Mouse (Mus musculus): ENCODE data around the gene Tln2. TPM values are rescaled to one million over a fixed set of nuclear protein-coding genes. Genes with fewer than 3 reads are reported as not detected.

The Tln2 gene
- polyA plus RNA-seq, 1 experiment from 2014 or later: 22.6 TPM

- DNase-seq (ENCODE audit: low spot score) (no peak), ATAC-seq (ENCODE audit: low FRiP score) (no peak)
- Histone ChIP-seq H3K9me3 (ENCODE audit: control insufficient read depth, low read length) (no peaks in the 10 kb centered on the region), H3K27me3 (ENCODE audit: control insufficient read depth, insufficient read depth, low read length) (no peaks in the 10 kb centered on the region), H3K36me3 (ENCODE audit: control insufficient read depth, insufficient read depth, low read length) (no peaks in the 10 kb centered on the region), H3K27ac (ENCODE audit: low read depth, low read length) (no peak overlapping the region), H3K4me1 (replicated peaks; ENCODE audit: control insufficient read depth, insufficient read depth, low read length) (no peaks in the 10 kb centered on the region), H3K4me2 (replicated peaks; ENCODE audit: low read depth, low read length) (no peak overlapping the region), H3K4me3 (ENCODE audit: low read depth, low read length) (no peak overlapping the region), H3K9ac (ENCODE audit: low read depth, low read length) (no peak overlapping the region)
- 92% methylated on average over 5 of the region's 5 CpGs for WGBS
Measured at GRCm38 (mm10) chr9:67347184-67347583, 212.3 kb downstream of the Tln2 start.

- H3K4me2 ChIP-seq (replicated peaks; ENCODE audit: low read depth, low read length): no peak overlapping the region
- no peaks in the 10 kb centered on the region for H3K27me3 ChIP-seq (ENCODE audit: control insufficient read depth, insufficient read depth, low read length)
- ATAC-seq (ENCODE audit: low FRiP score): no peak
- H3K9ac ChIP-seq (ENCODE audit: low read depth, low read length): no peak overlapping the region
- H3K9me3 ChIP-seq (ENCODE audit: control insufficient read depth, low read length): no peaks in the 10 kb centered on the region
- H3K4me1 ChIP-seq (replicated peaks; ENCODE audit: control insufficient read depth, insufficient read depth, low read length): no peaks in the 10 kb centered on the region
- H3K27ac ChIP-seq (ENCODE audit: low read depth, low read length): no peak overlapping the region
- no peak for DNase-seq (ENCODE audit: low spot score)
- no peaks in the 10 kb centered on the region for H3K36me3 ChIP-seq (ENCODE audit: control insufficient read depth, insufficient read depth, low read length)
- no peak overlapping the region for H3K4me3 ChIP-seq (ENCODE audit: low read depth, low read length)
- 80% methylated on average over 3 of the region's 3 CpGs for WGBS
Measured at GRCm38 (mm10) chr9:67331281-67331680, 228.2 kb downstream of the Tln2 start.

GRCm38 (mm10) chr9:67328451-67328850 lies 231.1 kb downstream of the Tln2 start:
- Histone ChIP-seq H3K4me3 (ENCODE audit: low read depth, low read length) (no peak overlapping the region), H3K4me1 (replicated peaks; ENCODE audit: control insufficient read depth, insufficient read depth, low read length) (no peaks in the 10 kb centered on the region), H3K9ac (ENCODE audit: low read depth, low read length) (no peak overlapping the region), H3K36me3 (ENCODE audit: control insufficient read depth, insufficient read depth, low read length) (no peaks in the 10 kb centered on the region), H3K9me3 (ENCODE audit: control insufficient read depth, low read length) (no peaks in the 10 kb centered on the region), H3K27me3 (ENCODE audit: control insufficient read depth, insufficient read depth, low read length) (no peaks in the 10 kb centered on the region), H3K4me2 (replicated peaks; ENCODE audit: low read depth, low read length) (no peak overlapping the region), H3K27ac (ENCODE audit: low read depth, low read length) (no peak overlapping the region)
- no peak for DNase-seq (ENCODE audit: low spot score)
- no peak for ATAC-seq (ENCODE audit: low FRiP score)
- WGBS: 89% methylated on average over 3 of the region's 3 CpGs

GRCm38 (mm10) chr9:67321886-67322285 lies 237.6 kb downstream of the Tln2 start:
- H3K27me3 ChIP-seq (ENCODE audit: control insufficient read depth, insufficient read depth, low read length): no peaks in the 10 kb centered on the region
- H3K9ac ChIP-seq (ENCODE audit: low read depth, low read length): no peak overlapping the region
- no peak overlapping the region for H3K27ac ChIP-seq (ENCODE audit: low read depth, low read length)
- no peak for ATAC-seq (ENCODE audit: low FRiP score)
- H3K36me3 ChIP-seq (ENCODE audit: control insufficient read depth, insufficient read depth, low read length): no peaks in the 10 kb centered on the region
- WGBS: 87% methylated on average over 6 of the region's 6 CpGs
- DNase-seq (ENCODE audit: low spot score): no peak
- H3K9me3 ChIP-seq (ENCODE audit: control insufficient read depth, low read length): no peaks in the 10 kb centered on the region
- no peaks in the 10 kb centered on the region for H3K4me1 ChIP-seq (replicated peaks; ENCODE audit: control insufficient read depth, insufficient read depth, low read length)
- H3K4me3 ChIP-seq (ENCODE audit: low read depth, low read length): no peak overlapping the region
- no peak overlapping the region for H3K4me2 ChIP-seq (replicated peaks; ENCODE audit: low read depth, low read length)

GRCm38 (mm10) chr9:67315356-67315755 lies 244.1 kb downstream of the Tln2 start:
- WGBS: 2% methylated on average over 3 of the region's 3 CpGs
- ATAC-seq (ENCODE audit: low FRiP score): no peak
- H3K27ac ChIP-seq (ENCODE audit: low read depth, low read length): no peak overlapping the region
- no peak overlapping the region for H3K4me3 ChIP-seq (ENCODE audit: low read depth, low read length)
- H3K9me3 ChIP-seq (ENCODE audit: control insufficient read depth, low read length): no peaks in the 10 kb centered on the region
- H3K4me2 ChIP-seq (replicated peaks; ENCODE audit: low read depth, low read length): no peak overlapping the region
- peak; percentile 73 for DNase-seq (ENCODE audit: low spot score)
- no peaks in the 10 kb centered on the region for H3K27me3 ChIP-seq (ENCODE audit: control insufficient read depth, insufficient read depth, low read length)
- no peaks in the 10 kb centered on the region for H3K4me1 ChIP-seq (replicated peaks; ENCODE audit: control insufficient read depth, insufficient read depth, low read length)
- no peak overlapping the region for H3K9ac ChIP-seq (ENCODE audit: low read depth, low read length)
- H3K36me3 ChIP-seq (ENCODE audit: control insufficient read depth, insufficient read depth, low read length): no peaks in the 10 kb centered on the region

- Histone ChIP-seq H3K27me3 (ENCODE audit: control insufficient read depth, insufficient read depth, low read length) (no peaks in the 10 kb centered on the region), H3K4me3 (ENCODE audit: low read depth, low read length) (no peak overlapping the region), H3K27ac (ENCODE audit: low read depth, low read length) (no peak overlapping the region), H3K4me1 (replicated peaks; ENCODE audit: control insufficient read depth, insufficient read depth, low read length) (no peaks in the 10 kb centered on the region), H3K9ac (ENCODE audit: low read depth, low read length) (no peak overlapping the region), H3K4me2 (replicated peaks; ENCODE audit: low read depth, low read length) (no peak overlapping the region), H3K9me3 (ENCODE audit: control insufficient read depth, low read length) (no peaks in the 10 kb centered on the region), H3K36me3 (ENCODE audit: control insufficient read depth, insufficient read depth, low read length) (no peaks in the 10 kb centered on the region)
- ATAC-seq (ENCODE audit: low FRiP score) (no peak), DNase-seq (ENCODE audit: low spot score) (no peak)
- 86% methylated on average over 6 of the region's 6 CpGs for WGBS
Measured at GRCm38 (mm10) chr9:67304992-67305391, 254.5 kb downstream of the Tln2 start.

- no peak for DNase-seq (ENCODE audit: low spot score)
- ATAC-seq (ENCODE audit: low FRiP score): no peak
- Histone ChIP-seq H3K9me3 (ENCODE audit: control insufficient read depth, low read length) (no peaks in the 10 kb centered on the region), H3K36me3 (ENCODE audit: control insufficient read depth, insufficient read depth, low read length) (no peaks in the 10 kb centered on the region), H3K4me2 (replicated peaks; ENCODE audit: low read depth, low read length) (no peak overlapping the region), H3K27me3 (ENCODE audit: control insufficient read depth, insufficient read depth, low read length) (no peaks in the 10 kb centered on the region), H3K4me3 (ENCODE audit: low read depth, low read length) (no peak overlapping the region), H3K27ac (ENCODE audit: low read depth, low read length) (no peak overlapping the region), H3K9ac (ENCODE audit: low read depth, low read length) (no peak overlapping the region), H3K4me1 (replicated peaks; ENCODE audit: control insufficient read depth, insufficient read depth, low read length) (no peaks in the 10 kb centered on the region)
Measured at GRCm38 (mm10) chr9:67303986-67304385, 255.5 kb downstream of the Tln2 start.

- H3K36me3 ChIP-seq (ENCODE audit: control insufficient read depth, insufficient read depth, low read length): no peaks in the 10 kb centered on the region
- H3K27ac ChIP-seq (ENCODE audit: low read depth, low read length): no peak overlapping the region
- no peak for DNase-seq (ENCODE audit: low spot score)
- H3K4me1 ChIP-seq (replicated peaks; ENCODE audit: control insufficient read depth, insufficient read depth, low read length): no peaks in the 10 kb centered on the region
- no peak overlapping the region for H3K4me2 ChIP-seq (replicated peaks; ENCODE audit: low read depth, low read length)
- no peaks in the 10 kb centered on the region for H3K9me3 ChIP-seq (ENCODE audit: control insufficient read depth, low read length)
- H3K4me3 ChIP-seq (ENCODE audit: low read depth, low read length): no peak overlapping the region
- H3K27me3 ChIP-seq (ENCODE audit: control insufficient read depth, insufficient read depth, low read length): no peaks in the 10 kb centered on the region
- H3K9ac ChIP-seq (ENCODE audit: low read depth, low read length): no peak overlapping the region
- no peak for ATAC-seq (ENCODE audit: low FRiP score)
Measured at GRCm38 (mm10) chr9:67303038-67303437, 256.5 kb downstream of the Tln2 start.

GRCm38 (mm10) chr9:67302386-67302989 lies 257.0 kb downstream of the Tln2 start:
- Histone ChIP-seq H3K36me3 (ENCODE audit: control insufficient read depth, insufficient read depth, low read length) (no peaks in the 10 kb centered on the region), H3K27ac (ENCODE audit: low read depth, low read length) (no peak overlapping the region), H3K9ac (ENCODE audit: low read depth, low read length) (no peak overlapping the region), H3K4me3 (ENCODE audit: low read depth, low read length) (no peak overlapping the region), H3K4me1 (replicated peaks; ENCODE audit: control insufficient read depth, insufficient read depth, low read length) (no peaks in the 10 kb centered on the region), H3K9me3 (ENCODE audit: control insufficient read depth, low read length) (no peaks in the 10 kb centered on the region), H3K27me3 (ENCODE audit: control insufficient read depth, insufficient read depth, low read length) (no peaks in the 10 kb centered on the region), H3K4me2 (replicated peaks; ENCODE audit: low read depth, low read length) (no peak overlapping the region)
- ATAC-seq (ENCODE audit: low FRiP score): no peak
- WGBS: 97% methylated on average over 10 of the region's 10 CpGs
- DNase-seq (ENCODE audit: low spot score): no peak
